Mouse (Mus musculus): ENCODE measurements around the gene Ccdc60. TPM values are rescaled to one million over a fixed set of nuclear protein-coding genes. Genes with fewer than 3 reads are reported as not detected.
A peak's percentile ranks its signal among the peaks of the same experiment; 100 is the strongest.

The Ccdc60 gene
- total RNA-seq, 1 experiment from 2014 or later = 0.94 TPM

GRCm38 (mm10) chr5:116140682-116141081 is 148.1 kb downstream of the Ccdc60 start:
- no peak for ATAC-seq (replicated peaks in 1 of 2; ENCODE audit: insufficient read depth in 1 of 2, low FRiP score in 2 of 2, low TSS enrichment in 1 of 2, low read depth in 1 of 2, poor library complexity in 2 of 2, severe bottlenecking in 2 of 2)

GRCm38 (mm10) chr5:116123344-116123743 is 165.4 kb downstream of the Ccdc60 start:
- peak; percentile 91 to 93 for ATAC-seq (replicated peaks in 1 of 2; ENCODE audit: insufficient read depth in 1 of 2, low FRiP score in 2 of 2, low TSS enrichment in 1 of 2, low read depth in 1 of 2, poor library complexity in 2 of 2, severe bottlenecking in 2 of 2)

- peak; percentile 74 to 87 for ATAC-seq (replicated peaks in 1 of 2; ENCODE audit: insufficient read depth in 1 of 2, low FRiP score in 2 of 2, low TSS enrichment in 1 of 2, low read depth in 1 of 2, poor library complexity in 2 of 2, severe bottlenecking in 2 of 2)
Measured at GRCm38 (mm10) chr5:116116567-116116966, 172.2 kb downstream of the Ccdc60 start.

- no peak for ATAC-seq (replicated peaks in 1 of 2; ENCODE audit: insufficient read depth in 1 of 2, low FRiP score in 2 of 2, low TSS enrichment in 1 of 2, low read depth in 1 of 2, poor library complexity in 2 of 2, severe bottlenecking in 2 of 2)
Measured at GRCm38 (mm10) chr5:116116110-116116509, 172.7 kb downstream of the Ccdc60 start.

- ATAC-seq (replicated peaks in 1 of 2; ENCODE audit: insufficient read depth in 1 of 2, low FRiP score in 2 of 2, low TSS enrichment in 1 of 2, low read depth in 1 of 2, poor library complexity in 2 of 2, severe bottlenecking in 2 of 2) = no peak
Measured at GRCm38 (mm10) chr5:116115071-116115834, 173.5 kb downstream of the Ccdc60 start.

GRCm38 (mm10) chr5:116108651-116109050 is 180.1 kb downstream of the Ccdc60 start:
- no peak for ATAC-seq (replicated peaks in 1 of 2; ENCODE audit: insufficient read depth in 1 of 2, low FRiP score in 2 of 2, low TSS enrichment in 1 of 2, low read depth in 1 of 2, poor library complexity in 2 of 2, severe bottlenecking in 2 of 2)

GRCm38 (mm10) chr5:116084231-116084630 is 204.6 kb downstream of the Ccdc60 start:
- no peak for ATAC-seq (replicated peaks in 1 of 2; ENCODE audit: insufficient read depth in 1 of 2, low FRiP score in 2 of 2, low TSS enrichment in 1 of 2, low read depth in 1 of 2, poor library complexity in 2 of 2, severe bottlenecking in 2 of 2)

GRCm38 (mm10) chr5:116083081-116083480 is 205.7 kb downstream of the Ccdc60 start, which contains the start of gene Tmem233:
Gene Tmem233, minus strand, starts transcription at chr5:116083244.
- ATAC-seq (replicated peaks in 1 of 2; ENCODE audit: insufficient read depth in 1 of 2, low FRiP score in 2 of 2, low TSS enrichment in 1 of 2, low read depth in 1 of 2, poor library complexity in 2 of 2, severe bottlenecking in 2 of 2) = no peak; a peak in 1 of 4 replicates

- no peak for ATAC-seq (replicated peaks in 1 of 2; ENCODE audit: insufficient read depth in 1 of 2, low FRiP score in 2 of 2, low TSS enrichment in 1 of 2, low read depth in 1 of 2, poor library complexity in 2 of 2, severe bottlenecking in 2 of 2)
Measured at GRCm38 (mm10) chr5:116082241-116082900, 206.4 kb downstream of the Ccdc60 start.

- no peak for ATAC-seq (replicated peaks in 1 of 2; ENCODE audit: insufficient read depth in 1 of 2, low FRiP score in 2 of 2, low TSS enrichment in 1 of 2, low read depth in 1 of 2, poor library complexity in 2 of 2, severe bottlenecking in 2 of 2)
Measured at GRCm38 (mm10) chr5:116081616-116082015, 207.2 kb downstream of the Ccdc60 start.

GRCm38 (mm10) chr5:116080736-116081135 is 208.0 kb downstream of the Ccdc60 start:
- no peak for ATAC-seq (replicated peaks in 1 of 2; ENCODE audit: insufficient read depth in 1 of 2, low FRiP score in 2 of 2, low TSS enrichment in 1 of 2, low read depth in 1 of 2, poor library complexity in 2 of 2, severe bottlenecking in 2 of 2)

Other genes with a start within 250 kb of the Ccdc60 start
- gene Tmem233, start 205.7 kb downstream of the Ccdc60 start, total RNA-seq (2017) = not detected in 2 replicates
- gene Hspb8, start 133.9 kb upstream of the Ccdc60 start, total RNA-seq (2017) = 0.88 TPM in 1 of 2 replicates, not detected in the other

Data from hematopoietic stem cell, adult 5-6 weeks (primary cell).